Mouse (Mus musculus): ENCODE results near the gene Cdk5r2. TPM values are rescaled to one million over a fixed set of nuclear protein-coding genes. Genes with fewer than 3 reads are reported as not detected.
A peak's percentile ranks its signal among the peaks of the same experiment; 100 is the strongest.

Gene Cdk5r2
- polyA plus RNA-seq, 1 experiment from 2014 or later: 0.18 TPM

DNA sequence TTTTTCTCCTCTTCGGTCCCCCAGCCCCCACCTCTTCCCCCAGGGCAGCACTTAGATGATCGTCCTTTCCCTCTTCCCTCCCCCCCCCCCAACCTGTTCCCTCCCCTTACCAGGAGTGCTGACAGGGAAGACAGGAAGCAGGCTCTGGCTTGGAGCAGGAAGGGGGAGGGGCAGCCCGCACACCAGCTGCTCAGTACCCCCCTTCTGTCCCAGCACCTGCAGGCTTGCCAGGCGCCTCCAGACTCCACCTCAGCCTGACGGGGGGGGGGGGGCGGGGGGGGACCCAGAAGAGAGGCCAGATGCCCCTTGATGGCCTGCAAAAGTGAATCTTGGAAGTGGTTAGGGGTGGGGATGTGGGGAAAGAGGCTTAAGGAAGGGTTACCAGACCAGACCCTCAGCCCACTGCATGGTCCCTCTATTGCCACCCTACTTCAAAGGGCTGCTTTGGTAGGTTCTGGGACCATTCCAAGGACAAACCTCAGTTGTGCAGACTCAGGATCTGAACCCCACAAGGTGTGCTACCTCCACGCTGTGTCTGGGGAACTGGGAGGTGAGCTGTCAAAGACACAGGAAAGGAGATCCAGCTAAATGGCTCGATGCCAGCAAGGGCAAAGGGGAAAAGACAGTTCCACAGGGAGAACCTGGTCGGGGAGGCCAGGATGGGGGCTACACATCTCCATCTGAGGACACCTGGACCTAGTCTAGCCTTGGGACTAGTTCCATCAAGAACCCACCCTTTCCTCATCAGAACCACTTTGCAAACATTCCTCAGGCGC, 44.1 kb downstream of the Cdk5r2 start:
- peak overlapping the region; percentile 45; the same call in 1 of the 2 replicates for H3K27ac ChIP-seq
- no peaks in the 10 kb centered on the region for H3K36me3 ChIP-seq
- peaks cover 16% of the 10 kb centered on the region for H3K4me1 ChIP-seq
- no peaks in the 10 kb centered on the region for H3K9me3 ChIP-seq
- no peak overlapping the region for H3K4me3 ChIP-seq (replicated peaks)
- H3K27me3 ChIP-seq (replicated peaks): peaks cover 58% of the 10 kb centered on the region
- 0 out of 2 replicates have a peak, but pooled peaks have one; percentile 20 for ATAC-seq (ENCODE audit: insufficient read depth, low FRiP score, low read depth)
- no peak overlapping the region for H3K9ac ChIP-seq
- 10% methylated on average over 6 of the region's 10 CpGs for WGBS
- 0 out of 2 replicates have a peak overlapping the region, but pooled peaks have one; percentile 58 for H3K4me2 ChIP-seq

- H3K27me3 ChIP-seq (replicated peaks): peaks cover 45% of the 10 kb centered on the region
- H3K27ac ChIP-seq: peak overlapping the region; percentile 80
- peak; percentile 83 for ATAC-seq (ENCODE audit: insufficient read depth, low FRiP score, low read depth)
- no peaks in the 10 kb centered on the region for H3K36me3 ChIP-seq
- H3K4me1 ChIP-seq: peaks cover 16% of the 10 kb centered on the region
- no peaks in the 10 kb centered on the region for H3K9me3 ChIP-seq
- peak overlapping the region; percentile 34 for H3K4me3 ChIP-seq (replicated peaks)
- peak overlapping the region; percentile 58 for H3K4me2 ChIP-seq
- H3K9ac ChIP-seq: peak overlapping the region; percentile 19; the same call in 1 of the 2 replicates
- WGBS: under 1% methylated on average over 62 of the region's 66 CpGs
Observed at GRCm38 (mm10) chr1:74900341-74901285, 45.9 kb downstream of the Cdk5r2 start.

DNA sequence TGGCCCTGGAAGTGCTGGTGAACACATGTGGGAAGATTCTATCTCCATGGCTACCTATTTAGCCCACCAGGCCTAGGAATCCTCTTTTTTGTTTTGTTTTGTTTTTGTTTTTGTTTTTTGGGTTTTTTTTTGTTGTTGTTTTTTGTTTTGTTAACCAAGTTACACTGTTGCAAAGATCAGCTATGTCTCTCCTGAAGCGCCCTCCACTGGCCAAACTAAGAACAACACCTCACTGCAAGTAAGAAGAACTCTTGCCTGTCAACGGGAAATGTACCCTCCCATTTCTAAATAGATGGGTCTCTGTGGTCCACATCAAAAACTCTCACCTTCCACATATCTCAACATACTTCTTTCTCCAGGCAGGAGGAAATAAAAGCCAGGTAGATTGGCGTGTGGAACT, 47.0 kb downstream of the Cdk5r2 start:
- H3K9ac ChIP-seq: no peak overlapping the region
- H3K4me1 ChIP-seq: peaks cover 16% of the 10 kb centered on the region
- peak overlapping the region; percentile 48 for H3K27ac ChIP-seq
- H3K9me3 ChIP-seq: no peaks in the 10 kb centered on the region
- no peak overlapping the region for H3K4me2 ChIP-seq
- no peak for ATAC-seq (ENCODE audit: insufficient read depth, low FRiP score, low read depth)
- no peaks in the 10 kb centered on the region for H3K36me3 ChIP-seq
- H3K27me3 ChIP-seq (replicated peaks): peaks cover 36% of the 10 kb centered on the region
- 9% methylated on average over 3 of the region's 3 CpGs for WGBS
- no peak overlapping the region for H3K4me3 ChIP-seq (replicated peaks)

- Histone ChIP-seq H3K27me3 (replicated peaks) (peaks cover 34% of the 10 kb centered on the region), H3K27ac (no peak overlapping the region), H3K36me3 (no peaks in the 10 kb centered on the region), H3K4me3 (replicated peaks) (no peak overlapping the region), H3K4me1 (peaks cover 16% of the 10 kb centered on the region), H3K4me2 (no peak overlapping the region), H3K9me3 (no peaks in the 10 kb centered on the region), H3K9ac (no peak overlapping the region)
- WGBS: 14% methylated on average over 6 of the region's 6 CpGs
- ATAC-seq (ENCODE audit: insufficient read depth, low FRiP score, low read depth): no peak
Observed at GRCm38 (mm10) chr1:74902191-74902590, 47.5 kb downstream of the Cdk5r2 start.

MicroRNA genes within 50 kb of the gene (microRNA counts, 519-probe panel; counts per million panel counts)
- microRNA mmu-miR-375: 3,545 counts per million, percentile 89 among the panel's probes with 10 or more counts

Small RNAs within 50 kb of the gene (microRNA-seq; reads per million reads assigned to microRNA genes)
- gene Mir375: 29,939 reads per million, percentile 98 among the genes with 10 or more reads in this experiment

Other genes starting within 250 kb of the Cdk5r2 start
- gene Ttll4, start 193.2 kb upstream of the Cdk5r2 start, polyA plus RNA-seq (2015; fragmentation: Nextera tagmentation; extraction: Ambion mirVana): 9.1 and 9.4 TPM in 2 replicates
- 6.1 and 7.9 TPM in 2 replicates for gene Cyp27a1, start 141.4 kb upstream of the Cdk5r2 start, polyA plus RNA-seq (2015; fragmentation: Nextera tagmentation; extraction: Ambion mirVana)
- 0.28 and 0.36 TPM in 2 replicates for gene Prkag3, start 105.7 kb upstream of the Cdk5r2 start, polyA plus RNA-seq (2015; fragmentation: Nextera tagmentation; extraction: Ambion mirVana)
- gene Wnt6, start 83.0 kb upstream of the Cdk5r2 start, polyA plus RNA-seq (2015; fragmentation: Nextera tagmentation; extraction: Ambion mirVana): 1.4 and 1.8 TPM in 2 replicates
- gene Wnt10a, start 63.4 kb upstream of the Cdk5r2 start, polyA plus RNA-seq (2015; fragmentation: Nextera tagmentation; extraction: Ambion mirVana): 2.6 and 3.5 TPM in 2 replicates
- gene Fev, start 30.5 kb downstream of the Cdk5r2 start, polyA plus RNA-seq (2015; fragmentation: Nextera tagmentation; extraction: Ambion mirVana): 1.6 TPM in 2 replicates
- gene Cryba2, start 38.2 kb downstream of the Cdk5r2 start, polyA plus RNA-seq (2015; fragmentation: Nextera tagmentation; extraction: Ambion mirVana): 2.2 and 3.9 TPM in 2 replicates
- 0.06 TPM in 1 of 2 replicates, not detected in the other for gene Cfap65, start 80.7 kb downstream of the Cdk5r2 start, polyA plus RNA-seq (2015; fragmentation: Nextera tagmentation; extraction: Ambion mirVana)
- gene Ihh, start 96.7 kb downstream of the Cdk5r2 start, polyA plus RNA-seq (2015; fragmentation: Nextera tagmentation; extraction: Ambion mirVana): 24.3 and 31.0 TPM in 2 replicates